ENCODE assay signal across 8 mouse cellular contexts in genomic region chr7:73596866-73597840, GRCm38 (mm10). TPM values are rescaled to one million over a fixed set of nuclear protein-coding genes. Genes with fewer than 3 reads are reported as not detected.
DNase-seq lines count a peak whose midpoint lies in the region; ATAC-seq and TF ChIP-seq lines count a peak whose summit lies in the region.

No protein-coding gene starts in this region.

- DNase-seq in kidney, adult 11 months = no peak
- DNase-seq in gonadal fat pad, adult 2 months (ENCODE audit: low read depth) = peak; percentile 87
- no peak for DNase-seq in midbrain, embryonic 11.5 days (ENCODE audit: low spot score, missing footprints)
- no peak for DNase-seq in cerebellum, postnatal 36 days
- no peak for DNase-seq in adrenal gland, postnatal 25 days
- no peak for DNase-seq in lung, postnatal 36 days

- H3K9ac ChIP-seq in kidney, embryonic 15.5 days = no peak overlapping the region
- peak overlapping the region; percentile 18; the same call in 1 of the 2 replicates for H3K9ac ChIP-seq in midbrain, embryonic 11.5 days (ENCODE audit: low read length)

- 0 out of 2 replicates have a peak, but pooled peaks cover 7% of the 10 kb centered on the region for H3K9me3 ChIP-seq in kidney, embryonic 15.5 days (replicated peaks)
- H3K9me3 ChIP-seq in midbrain, embryonic 11.5 days (ENCODE audit: control insufficient read depth, low read length) = no peaks in the 10 kb centered on the region

- no peaks in the 10 kb centered on the region for H3K27me3 ChIP-seq in kidney, embryonic 15.5 days
- H3K27me3 ChIP-seq in midbrain, embryonic 11.5 days (ENCODE audit: control insufficient read depth, insufficient read depth, low read length) = no peaks in the 10 kb centered on the region

- no peak for TF ChIP-seq POLR2A in bone marrow macrophage, adult 2 months (IDR thresholded peaks at IDR 0.05; ENCODE audit: borderline replicate concordance, low read depth, low read length)

- peaks cover 44% of the 10 kb centered on the region for H3K4me1 ChIP-seq in kidney, embryonic 15.5 days
- peaks cover 33% of the 10 kb centered on the region for H3K4me1 ChIP-seq in bone marrow macrophage, adult 2 months (ENCODE audit: control insufficient read depth, insufficient read depth, low read length)
- peaks cover 28% of the 10 kb centered on the region for H3K4me1 ChIP-seq in midbrain, embryonic 11.5 days (ENCODE audit: control insufficient read depth, insufficient read depth, low read length)

- TF ChIP-seq CTCF in bone marrow macrophage, adult 2 months (IDR thresholded peaks at IDR 0.05; ENCODE audit: low read depth, low read length) = no peak

- H3K4me2 ChIP-seq in kidney, embryonic 15.5 days = no peak overlapping the region
- no peak overlapping the region for H3K4me2 ChIP-seq in midbrain, embryonic 11.5 days

- H3K36me3 ChIP-seq in kidney, embryonic 15.5 days = no peaks in the 10 kb centered on the region
- no peaks in the 10 kb centered on the region for H3K36me3 ChIP-seq in midbrain, embryonic 11.5 days (ENCODE audit: control insufficient read depth, insufficient read depth, low read length)

- 54% methylated on average over 11 of the region's 11 CpGs for WGBS in kidney, embryonic 15.5 days
- 55% methylated on average over 11 of the region's 11 CpGs for WGBS in midbrain, embryonic 11.5 days

- ATAC-seq in kidney, embryonic 15.5 days (replicated peaks; ENCODE audit: low FRiP score) = no peak
- no peak for ATAC-seq in midbrain, embryonic 11.5 days (ENCODE audit: low FRiP score)

- H3K27ac ChIP-seq in kidney, embryonic 15.5 days = peak overlapping the region; percentile 90
- H3K27ac ChIP-seq in bone marrow macrophage, adult 2 months (ENCODE audit: insufficient read depth, low read depth, low read length) = peak overlapping the region; percentile 100
- H3K27ac ChIP-seq in midbrain, embryonic 11.5 days (ENCODE audit: low read depth, low read length) = no peak overlapping the region

- no peak overlapping the region for H3K4me3 ChIP-seq in kidney, embryonic 15.5 days (replicated peaks)
- no peak overlapping the region for H3K4me3 ChIP-seq in bone marrow macrophage, adult 2 months (ENCODE audit: insufficient read depth, low read length)
- H3K4me3 ChIP-seq in midbrain, embryonic 11.5 days (ENCODE audit: low read depth, low read length) = no peak overlapping the region

RNA-seq across cellular contexts. Expression of gene Chd2, which starts 55.5 kb away (rescaled TPM):
- polyA plus RNA-seq in kidney, embryonic 15.5 days (2015; fragmentation: Nextera tagmentation; extraction: Ambion mirVana) = 56.6 and 61.7 TPM in 2 replicates
- polyA plus RNA-seq in bone marrow macrophage, adult 2 months (2012; ENCODE audit: insufficient read depth, insufficient read length, missing spikeins) = 44.4 and 47.9 TPM in 2 replicates
- 32.7 and 43.7 TPM in 2 replicates for polyA plus RNA-seq in gonadal fat pad, adult 2 months (2012; rRNA removed)
- 41.7 and 42.6 TPM in 2 replicates for polyA plus RNA-seq in midbrain, embryonic 11.5 days (2014; fragmentation: Nextera tagmentation; extraction: Ambion mirVana)
- total RNA-seq in adrenal gland, postnatal 25 days (2021) = 50.0 and 57.4 TPM in 2 replicates
